Mouse (Mus musculus) kidney, adult 2 months (tissue): Measurements from ENCODE around the gene Spred1.

Experiments
- CTCF ChIP-seq: fragments of 200-500 bp; conservative IDR thresholded peaks from 2 replicates; pipeline ENCODE4 v1.5.1; 2011; ENCODE audit warnings: low read depth, mild to moderate bottlenecking, control low read depth, low read length, moderate library complexity, mixed read lengths; ENCODE audit not compliant: insufficient read depth, insufficient read length
- POLR2A ChIP-seq: fragments of 200-500 bp; IDR thresholded peaks from one replicate; pipeline ENCODE4 v1.6.1; 2011; ENCODE audit warnings: low read depth, low read length, control low read depth

GRCm38 (mm10) chr2:117121212-117121983 is at the start of gene Spred1:
- TF ChIP-seq POLR2A (no peak), CTCF (no peak)
